Comparison of ENCODE assay signal across 28 mouse cellular contexts in the genomic region with DNA sequence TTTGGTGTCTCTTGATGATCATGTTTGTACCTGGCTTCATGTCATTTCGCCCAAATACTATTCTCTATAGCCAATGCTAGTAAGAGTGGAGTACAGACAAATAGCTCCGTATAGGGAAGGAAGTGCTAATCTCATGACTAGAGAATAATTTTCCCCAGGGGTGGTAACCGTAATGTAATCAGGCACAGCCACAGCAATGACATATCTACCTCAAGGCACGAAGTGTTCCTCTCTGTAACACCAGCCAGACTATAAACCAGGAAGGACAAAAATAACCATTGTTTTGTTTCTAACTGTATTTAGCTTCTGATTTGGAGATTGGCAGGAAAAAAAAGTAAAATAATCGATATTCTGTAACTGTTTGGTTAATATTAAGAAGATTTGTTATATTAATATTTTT.
"Had no signal": no experiment of that assay in that cellular context is flagged by ENCODE, and none has a peak within 500 bp of the region (broad histone marks: within the 10 kb centered on the region; RNA-seq: fewer than 3 reads in every experiment).

No protein-coding gene starts in this region.

- H3K27me3 ChIP-seq: heart, embryonic 13.5 days; heart, embryonic 15.5 days; hindbrain, embryonic 12.5 days; kidney, embryonic 15.5 days; limb, embryonic 12.5 days; liver, embryonic 13.5 days had no signal

- H3K36me3 ChIP-seq: heart, embryonic 13.5 days; heart, embryonic 15.5 days; hindbrain, embryonic 10.5 days; hindbrain, embryonic 12.5 days; kidney, embryonic 15.5 days; limb, embryonic 10.5 days; limb, embryonic 12.5 days; liver, embryonic 13.5 days had no signal

- H3K4me3 ChIP-seq: gastrocnemius, adult 2 months; heart, adult 2 months; heart, embryonic 13.5 days; heart, embryonic 15.5 days; hindbrain, embryonic 10.5 days; hindbrain, embryonic 12.5 days; kidney, embryonic 15.5 days; left cerebral cortex, adult 2 months; limb, embryonic 10.5 days; limb, embryonic 12.5 days; liver, embryonic 13.5 days had no signal

- DNase-seq: gastrocnemius, adult 2 months; gastrocnemius, postnatal 10 days; gastrocnemius, postnatal 36 days; heart, adult 11 months; heart, adult 2 months; heart, postnatal 14 days; heart, postnatal 36 days; kidney, adult 11 months; kidney, adult 2 months; kidney, adult 9 months; kidney, postnatal 14 days; kidney, postnatal 36 days; layer of hippocampus, adult 9-11 months; layer of hippocampus, postnatal 36 days; liver; liver, embryonic 13.5 days had no signal

- H3K4me1 ChIP-seq: heart, embryonic 13.5 days; heart, embryonic 15.5 days; hindbrain, embryonic 10.5 days; hindbrain, embryonic 12.5 days; kidney, embryonic 15.5 days; limb, embryonic 10.5 days; limb, embryonic 12.5 days; liver, embryonic 13.5 days had no signal

- H3K9me3 ChIP-seq: heart, embryonic 13.5 days; heart, embryonic 15.5 days; hindbrain, embryonic 10.5 days; hindbrain, embryonic 12.5 days; kidney, embryonic 15.5 days; limb, embryonic 10.5 days; limb, embryonic 12.5 days; liver, embryonic 13.5 days had no signal

- H3K27ac ChIP-seq: gastrocnemius, adult 2 months; heart, adult 2 months; heart, embryonic 13.5 days; heart, embryonic 15.5 days; hindbrain, embryonic 10.5 days; hindbrain, embryonic 12.5 days; hindbrain, embryonic 14.5 days; kidney, embryonic 15.5 days; kidney, postnatal 0 days; left cerebral cortex, adult 2 months; limb, embryonic 10.5 days; limb, embryonic 12.5 days; liver, embryonic 13.5 days had no signal

- ATAC-seq: hindbrain, embryonic 16.5 days; intestine, embryonic 16.5 days had no signal

- H3K9ac ChIP-seq: heart, embryonic 13.5 days; heart, embryonic 15.5 days; hindbrain, embryonic 12.5 days; hindbrain, embryonic 14.5 days; kidney, embryonic 15.5 days; limb, embryonic 12.5 days; liver, embryonic 13.5 days had no signal
